Mouse (Mus musculus) mature B cell (primary cell): ENCODE results near the gene Tmem217.

Source experiments
- in situ Hi-C: fragments of 300-500 bp; cut with MboI; formaldehyde crosslinking; loops from 2 replicates; pipeline ENCODE4 v1.14.3; 2019

The Tmem217 gene

DNA sequence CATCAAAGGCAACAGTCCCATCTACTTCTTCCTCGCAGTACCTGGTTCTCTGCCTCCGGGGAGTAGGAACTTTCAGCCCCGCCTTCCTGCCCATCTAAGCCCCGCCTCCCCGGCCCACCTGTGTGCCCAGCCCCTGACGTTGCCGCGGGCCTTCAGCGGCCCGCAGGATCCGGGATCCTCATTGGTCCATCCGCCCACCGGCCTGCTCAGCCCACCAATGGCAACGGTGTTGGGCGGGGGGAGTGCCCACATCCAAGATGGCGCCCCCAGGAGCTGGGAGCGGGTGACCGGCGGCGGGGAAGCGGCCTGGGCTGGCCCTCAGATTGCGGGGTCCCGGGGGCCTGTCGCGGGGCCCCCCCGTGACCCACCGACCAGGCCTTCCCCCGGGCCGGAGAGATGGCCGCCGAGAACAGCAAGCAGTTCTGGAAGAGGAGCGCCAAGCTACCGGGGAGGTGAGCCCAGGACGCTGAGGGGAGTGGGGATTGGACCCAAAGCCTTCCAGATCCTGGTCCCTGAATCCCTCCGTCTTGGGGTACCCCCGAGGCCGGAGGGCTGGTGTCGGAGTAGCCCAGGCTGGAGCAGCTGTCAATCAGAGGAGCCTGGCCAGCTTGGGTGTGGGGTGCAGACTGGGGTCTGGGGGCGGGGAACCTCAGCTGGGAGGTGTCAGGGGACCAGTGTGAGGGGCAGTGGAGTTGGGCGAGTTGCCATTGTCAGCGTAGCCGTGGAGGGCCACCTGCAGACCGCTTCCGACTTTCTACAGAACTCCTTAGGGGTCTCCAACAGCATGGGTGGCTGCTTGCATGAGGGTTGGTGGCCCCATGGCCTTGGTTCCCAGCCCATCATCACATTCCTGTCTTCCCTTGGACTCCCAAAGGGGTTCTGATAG lies 2.4 kb downstream of the Tmem217 start, which contains the start of the genes Gm17657 and Tbc1d22b:
TSS of gene Gm17657 (minus strand) at position 96 of the 886 bp plus-strand sequence.
TSS of gene Tbc1d22b (plus strand) at position 243 of the 886 bp plus-strand sequence.
- in situ Hi-C loops = no loop called here

DNA sequence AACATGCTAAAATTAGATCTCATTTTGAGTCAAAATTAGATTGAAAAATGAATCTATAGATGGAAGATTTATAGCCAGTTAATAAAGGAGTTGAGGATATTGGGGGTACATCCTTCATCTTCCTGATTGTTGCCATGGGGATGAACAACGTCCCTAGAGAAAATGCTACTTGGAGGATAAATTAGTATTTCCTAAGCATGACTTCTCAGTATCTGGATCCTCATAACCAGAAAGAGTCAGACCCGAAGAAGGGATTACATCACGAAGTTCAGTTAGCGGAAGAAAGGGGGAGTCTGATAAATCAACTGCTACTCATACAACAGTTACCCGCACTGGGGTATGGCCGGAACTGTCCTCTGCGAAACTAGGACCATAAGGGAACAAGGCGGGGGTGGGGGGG lies 3.2 kb downstream of the Tmem217 start:
- in situ Hi-C loops = no loop called here

DNA sequence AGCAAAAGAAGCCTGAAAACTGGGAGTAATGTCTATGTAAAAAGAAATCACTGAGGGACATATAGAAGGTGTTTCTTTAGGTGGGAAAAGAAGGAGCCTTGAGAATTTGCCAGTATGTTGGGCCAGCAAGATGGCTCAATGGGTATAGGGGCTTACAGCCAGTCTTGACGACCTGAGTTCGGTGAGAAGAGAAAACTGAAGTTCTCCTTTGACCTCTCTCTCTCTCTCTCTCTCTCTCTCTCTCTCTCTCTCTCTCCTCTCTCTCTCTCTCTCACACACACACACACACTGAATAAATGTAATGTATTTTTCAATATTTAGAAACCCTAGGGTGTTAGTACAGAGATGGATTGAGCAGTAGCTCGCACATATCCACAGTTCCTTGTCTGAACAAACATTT lies 3.7 kb downstream of the Tmem217 start:
- in situ Hi-C loops = no loop called here

DNA sequence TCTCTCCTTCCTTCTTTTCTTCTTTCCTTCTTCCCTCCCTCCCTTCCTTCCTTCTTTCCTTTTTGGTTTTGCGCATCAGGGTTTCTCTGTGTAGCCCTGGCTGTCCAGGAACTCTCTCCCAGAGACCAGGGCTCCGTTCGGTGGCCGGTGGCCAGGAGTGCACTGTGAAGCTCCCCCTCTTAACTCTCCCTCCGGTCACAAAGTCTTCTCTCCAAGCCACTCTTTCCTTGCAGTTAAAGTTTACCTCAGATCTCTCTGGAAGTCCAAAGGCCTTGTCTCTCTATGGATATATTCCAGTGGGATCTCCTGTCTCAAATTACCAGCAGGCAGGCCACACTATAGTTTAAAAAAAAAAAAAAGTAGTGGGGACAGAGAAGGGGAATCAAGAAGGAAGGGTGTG lies 6.9 kb downstream of the Tmem217 start:
- in situ Hi-C loops = no loop called here

DNA sequence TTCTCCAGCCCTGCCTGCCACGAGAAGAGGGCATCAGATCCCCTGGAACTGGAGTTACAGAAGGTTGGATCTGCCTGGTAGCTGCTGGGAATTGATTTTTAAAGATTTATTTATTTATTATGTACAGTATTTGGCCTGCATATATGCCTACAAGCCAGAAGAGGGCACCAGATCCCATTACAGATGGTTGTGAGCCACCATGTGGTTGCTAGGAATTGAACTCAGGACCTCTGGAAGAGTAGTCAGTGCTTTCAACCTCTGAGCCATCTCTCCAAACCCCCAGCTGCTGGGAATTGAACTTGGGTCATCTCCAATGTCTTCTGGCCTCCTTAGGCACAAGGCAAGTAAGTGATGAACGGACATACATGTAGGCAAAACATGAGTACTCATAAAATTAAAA lies 8.1 kb downstream of the Tmem217 start:
- in situ Hi-C loops = no loop called here

DNA sequence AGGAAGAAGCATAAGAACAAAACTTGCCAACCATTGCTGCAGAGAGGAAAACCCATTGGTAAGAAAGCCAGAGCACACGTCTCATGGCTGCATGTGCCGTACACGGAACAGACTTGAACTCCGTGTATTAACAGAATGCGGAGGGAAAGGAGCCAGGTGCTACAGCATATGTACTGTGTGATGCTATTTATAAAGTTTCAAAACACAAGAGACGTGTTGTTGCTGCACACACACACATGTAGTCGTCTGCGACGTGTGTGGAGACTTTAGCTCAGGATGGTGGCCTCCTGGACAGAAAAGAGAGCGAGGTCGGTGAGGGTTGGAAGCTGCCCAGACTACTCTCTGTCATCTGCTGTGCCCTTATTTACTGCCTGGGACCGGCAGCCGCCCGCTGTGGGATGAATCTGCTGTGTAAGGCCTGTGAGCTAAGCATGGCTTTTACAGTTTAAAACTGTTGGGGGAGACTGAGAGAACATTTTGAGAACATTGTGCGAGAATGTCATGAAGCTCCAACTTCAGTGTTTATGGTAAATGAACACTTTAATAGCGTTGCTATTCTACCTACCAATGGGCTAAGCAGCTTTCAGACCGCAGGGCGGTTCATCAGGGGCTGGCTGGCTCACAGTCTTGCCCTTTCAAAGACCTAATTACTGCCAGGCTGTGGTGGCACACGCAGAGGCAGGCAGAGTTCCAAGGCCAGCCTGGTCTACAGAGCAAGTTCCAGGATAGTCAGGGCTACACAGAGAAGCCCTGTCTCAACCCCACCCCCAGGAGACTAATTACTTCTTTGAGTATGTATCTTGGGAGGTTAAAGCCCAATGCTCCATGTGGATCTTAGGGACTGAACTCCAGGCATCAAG lies 9.1 kb downstream of the Tmem217 start:
- in situ Hi-C loops = no loop called here

DNA sequence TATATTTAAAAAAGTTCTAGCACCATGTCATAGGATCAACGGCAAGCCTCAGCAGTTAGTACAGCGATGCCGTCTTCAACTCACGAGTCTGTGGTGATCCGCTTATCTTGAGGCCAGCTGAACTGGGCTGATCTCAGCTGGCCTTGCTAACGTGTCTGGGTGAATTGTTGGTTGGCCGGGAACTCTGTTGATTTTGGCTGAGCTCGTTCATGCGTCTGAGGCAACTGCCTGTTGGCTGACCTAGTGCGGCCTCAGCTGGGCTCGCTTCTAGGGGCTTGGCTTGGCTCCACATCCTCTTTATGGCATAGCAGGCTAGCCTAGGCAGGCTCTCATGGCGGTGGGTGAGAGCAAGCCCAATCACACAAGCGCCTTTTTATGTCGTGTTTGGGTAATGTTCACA lies 10.8 kb downstream of the Tmem217 start:
- in situ Hi-C loops = no loop called here

DNA sequence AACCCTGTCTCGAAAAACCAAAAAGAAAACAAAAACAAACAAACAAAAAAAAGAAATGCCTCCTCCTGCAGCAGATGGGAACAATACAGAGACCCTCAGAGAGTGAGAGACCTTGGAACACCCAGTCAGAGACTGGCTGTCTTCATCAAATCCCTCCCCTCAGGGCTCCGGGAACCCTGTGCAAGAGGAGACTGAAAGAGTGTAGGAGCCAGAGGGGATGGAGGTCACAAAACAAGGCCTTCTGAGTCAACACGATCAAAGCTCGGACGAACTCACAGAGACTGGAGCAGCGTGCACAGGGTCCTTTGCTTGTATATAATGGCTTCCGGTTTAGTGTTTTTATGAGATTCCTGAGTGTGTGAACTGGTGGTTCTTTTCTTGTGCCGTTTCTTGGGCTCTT lies 11.8 kb downstream of the Tmem217 start:
- in situ Hi-C loops = no loop called here

DNA sequence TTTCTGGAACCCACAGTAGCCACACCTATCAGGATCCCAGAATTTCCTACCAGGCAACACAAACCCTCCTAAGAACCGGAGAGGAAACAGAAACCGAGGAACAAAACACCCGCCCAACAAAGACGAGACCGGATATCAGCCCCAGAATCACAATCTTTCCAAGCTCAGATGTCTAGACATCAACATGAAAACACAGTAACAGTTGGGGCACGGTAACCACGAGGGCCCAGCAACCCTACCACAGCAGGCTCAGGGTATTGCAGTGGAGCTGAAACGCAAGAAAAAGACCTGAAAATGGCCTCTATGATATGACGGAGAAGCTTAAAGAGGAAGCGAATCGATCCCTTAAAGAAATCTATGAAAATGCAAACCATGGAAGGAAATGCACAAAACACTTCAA lies 18.3 kb downstream of the Tmem217 start:
- in situ Hi-C loops = no loop called here

DNA sequence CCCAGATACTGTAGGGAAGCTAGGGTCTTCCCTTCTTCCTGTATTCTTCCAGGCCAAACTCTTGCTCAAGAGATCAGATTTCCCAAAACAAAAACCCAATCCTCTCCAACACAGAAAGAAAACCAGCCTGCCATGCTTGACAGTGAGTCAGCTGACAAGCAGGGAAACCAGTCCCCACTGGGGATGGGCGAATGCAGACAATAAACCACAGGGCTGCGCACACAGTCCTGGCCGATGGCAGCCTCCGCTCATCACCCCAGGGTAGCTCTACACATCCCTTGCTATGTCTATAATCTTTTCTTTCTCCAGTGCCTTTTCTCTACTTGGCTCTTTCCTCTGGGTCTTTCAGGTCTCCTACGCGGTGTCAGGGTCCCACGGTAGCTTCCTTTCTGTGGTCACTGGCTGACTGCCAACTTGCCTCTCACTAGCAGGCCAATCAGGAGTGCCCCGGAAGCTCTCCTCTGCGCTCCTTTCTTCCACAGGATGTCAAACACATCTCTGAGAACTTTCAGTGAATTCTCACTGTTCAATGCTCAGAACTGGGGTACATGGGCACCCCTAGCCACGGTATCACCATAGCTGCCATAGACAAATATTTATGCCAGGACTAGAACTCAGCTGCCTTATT lies 20.3 kb downstream of the Tmem217 start:
- in situ Hi-C loops = no loop called here

DNA sequence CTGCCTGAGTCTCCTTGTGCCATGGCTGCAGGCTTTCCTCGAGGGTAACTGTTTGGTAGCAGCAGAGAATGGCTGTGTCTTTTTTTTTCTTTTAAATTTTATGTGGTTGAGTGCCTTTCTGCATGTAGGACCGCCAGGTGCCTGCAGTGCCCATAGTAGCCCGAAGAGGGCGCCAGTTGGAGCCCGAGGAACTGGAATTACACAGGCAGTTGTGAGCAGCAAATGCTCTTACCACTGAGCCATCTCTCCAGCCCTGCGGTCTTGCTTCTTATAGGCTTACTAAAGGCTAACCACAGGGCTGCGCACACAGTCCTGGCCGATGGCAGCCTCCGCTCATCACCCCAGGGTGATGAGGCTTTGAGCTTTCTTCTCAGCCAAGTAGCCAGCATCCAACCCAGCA lies 20.9 kb downstream of the Tmem217 start:
- in situ Hi-C loops = no loop called here

DNA sequence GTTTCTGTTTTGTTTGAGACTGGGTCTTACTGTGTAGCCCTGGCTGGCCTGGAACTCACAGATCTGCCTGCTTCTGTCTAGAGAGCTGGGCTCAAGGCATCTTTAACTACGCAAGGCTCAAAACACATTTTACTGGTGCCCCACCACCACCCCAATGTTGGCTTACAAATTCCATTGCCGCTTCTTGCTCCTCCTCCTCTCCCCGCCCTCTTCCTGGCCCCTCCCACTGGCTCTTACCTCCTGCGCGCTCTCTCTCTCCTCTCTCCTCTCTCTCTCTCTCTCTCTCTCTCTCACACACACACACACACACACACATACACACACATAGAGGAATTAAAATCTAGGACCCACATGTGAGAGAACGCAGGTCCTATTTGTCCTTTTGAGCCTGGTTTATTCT lies 21.7 kb downstream of the Tmem217 start:
- in situ Hi-C loops = no loop called here

DNA sequence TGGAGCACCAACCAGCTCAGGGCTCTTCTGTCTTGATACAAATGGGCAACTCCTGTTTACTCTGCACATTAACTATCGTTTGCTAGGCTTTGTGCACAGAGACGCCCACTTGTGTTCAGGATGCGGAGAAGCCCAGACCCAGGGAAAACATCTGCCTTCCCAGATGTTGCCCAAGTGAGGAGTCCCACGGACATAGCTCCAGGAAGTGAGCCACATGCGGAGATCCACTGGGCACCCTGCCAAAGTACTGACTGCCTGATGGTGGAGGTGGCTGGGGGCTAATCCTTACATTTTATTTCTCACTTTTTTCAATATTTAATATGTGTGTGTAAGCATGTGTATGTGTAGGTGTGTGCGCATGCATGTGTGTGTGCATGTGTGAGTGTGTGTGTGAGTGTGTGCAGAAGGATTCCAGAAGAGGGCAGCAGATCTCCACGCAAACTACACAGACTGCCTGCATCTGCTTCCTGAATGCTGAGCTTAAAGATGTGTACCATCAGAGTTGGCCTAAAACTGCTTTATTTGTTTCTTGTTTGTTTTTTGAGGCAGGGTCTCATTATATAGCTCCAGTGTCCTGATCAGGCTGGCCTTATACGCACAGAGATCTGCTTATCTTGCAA lies 23.5 kb downstream of the Tmem217 start:
- in situ Hi-C loops = no loop called here

DNA sequence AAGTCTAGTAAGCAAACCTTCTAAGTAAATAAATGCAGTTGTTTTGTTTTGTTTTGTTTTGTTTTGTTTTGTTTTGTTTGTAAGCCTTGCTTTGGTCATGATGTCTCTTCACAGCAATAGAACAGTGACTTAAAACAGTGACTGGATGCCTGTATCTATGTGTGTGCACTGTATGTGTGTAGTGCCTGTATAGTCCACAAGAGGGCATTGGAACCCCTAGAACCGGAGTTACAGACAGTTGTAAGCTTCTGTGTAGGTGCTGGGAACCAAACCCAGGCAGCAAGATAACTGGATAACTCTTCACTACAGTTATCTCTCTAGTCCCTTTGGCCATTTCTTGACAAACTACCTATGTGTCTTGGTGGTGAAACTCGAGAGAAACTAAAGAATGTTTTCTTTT lies 26.6 kb downstream of the Tmem217 start:
- in situ Hi-C loops = no loop called here

DNA sequence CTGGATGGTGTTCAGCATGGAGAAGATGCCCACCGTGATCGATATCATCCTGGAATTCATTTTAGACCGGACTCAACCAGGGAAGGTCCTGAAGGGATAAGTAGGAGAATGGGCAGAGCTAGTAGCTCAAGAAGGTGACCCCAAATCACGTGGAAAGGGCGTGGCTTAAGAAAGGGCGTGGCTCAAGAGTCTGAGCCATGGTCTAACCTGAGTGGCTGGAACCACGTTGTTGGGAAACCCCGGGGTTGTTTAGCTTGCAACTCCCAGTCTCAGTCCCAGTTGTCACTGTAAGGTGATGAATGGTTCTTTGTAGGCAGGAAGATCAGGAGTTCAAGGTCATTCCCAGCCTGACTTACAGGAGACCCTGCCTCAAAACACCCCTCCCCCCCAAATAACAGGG lies 32.5 kb downstream of the Tmem217 start:
- in situ Hi-C loops = loop anchor here (10.0 kb wide), 1 partner anchor 475 kb away; no protein-coding TSS in a partner anchor

DNA sequence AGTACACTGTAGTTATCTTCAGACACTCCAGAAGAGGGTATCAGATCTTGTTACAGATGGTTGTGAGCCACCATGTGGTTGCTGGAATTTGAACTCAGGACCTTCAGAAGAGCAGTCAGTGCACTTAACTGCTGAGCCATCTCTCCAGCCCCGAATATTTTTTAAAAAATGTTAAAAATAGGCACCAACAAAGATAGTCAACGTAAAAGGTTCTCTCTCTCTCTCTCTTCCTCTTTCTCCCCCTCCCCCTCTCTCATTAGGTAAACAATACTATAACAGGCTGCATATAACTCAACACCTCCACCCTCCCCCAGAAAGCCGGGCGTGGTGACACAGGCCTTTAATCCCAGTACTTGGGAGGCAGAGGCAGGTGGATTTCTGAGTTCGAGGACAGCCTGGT lies 33.5 kb downstream of the Tmem217 start:
- in situ Hi-C loops = loop anchor here (10.0 kb wide), 1 partner anchor 474 kb away; no protein-coding TSS in a partner anchor

DNA sequence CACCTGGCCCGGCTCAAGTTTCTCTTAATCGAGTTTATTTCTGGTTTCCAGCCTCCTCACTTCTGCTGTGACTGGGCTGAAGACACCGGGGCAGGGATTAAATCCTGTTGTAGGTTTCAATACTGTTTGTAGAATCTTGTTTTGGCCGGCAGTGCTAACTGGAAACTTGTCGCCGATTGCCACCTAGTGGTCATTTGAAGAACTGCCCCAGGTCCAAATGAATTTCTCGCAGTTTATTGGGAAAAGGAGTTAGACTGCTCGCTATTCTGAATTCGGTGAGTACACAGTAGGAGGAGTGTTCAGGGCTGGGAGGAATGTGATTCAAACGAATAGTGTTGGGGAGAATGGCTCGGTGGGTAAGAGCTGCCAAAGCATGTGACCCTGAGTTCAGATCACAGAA lies 37.8 kb downstream of the Tmem217 start:
- in situ Hi-C loops = loop anchor here (5.0 to 10.0 kb wide), 2 partner anchors 132 to 470 kb away; no protein-coding TSS in a partner anchor

DNA sequence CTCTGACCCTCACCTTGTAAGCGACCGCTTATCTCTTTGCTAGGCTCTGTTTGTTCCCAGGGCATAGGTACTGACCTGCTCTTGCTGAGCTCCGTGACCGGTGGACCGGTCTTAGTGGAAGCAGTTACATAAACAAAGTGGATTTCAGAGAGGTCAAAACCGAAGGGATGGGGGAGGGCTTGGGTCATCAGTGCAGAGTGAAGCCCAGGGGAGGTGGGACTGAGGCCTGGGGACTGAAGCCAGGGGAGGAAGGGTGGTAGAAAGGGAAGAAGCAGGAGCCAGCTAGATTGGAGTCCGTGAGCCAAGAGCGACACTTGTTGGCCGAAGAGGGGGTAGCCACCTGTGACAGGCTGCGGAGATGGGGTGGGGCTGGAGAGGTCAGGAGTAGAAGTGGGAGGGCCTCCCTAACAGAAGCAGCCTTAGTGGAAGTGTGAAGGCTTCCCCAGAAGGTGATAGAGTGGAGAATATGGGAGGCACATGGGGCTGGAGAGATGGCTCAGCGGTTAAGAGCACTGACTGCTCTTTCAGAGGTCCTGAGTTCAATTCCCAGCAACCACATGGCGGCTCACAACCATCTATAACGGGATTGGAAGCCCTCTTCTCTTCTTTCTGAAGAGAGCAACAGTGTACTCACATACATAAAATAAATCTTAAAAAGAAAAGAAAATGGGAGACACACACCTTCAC lies 39.0 kb downstream of the Tmem217 start:
- in situ Hi-C loops = loop anchor here (5.0 to 10.0 kb wide), 2 partner anchors 131 to 468 kb away; no protein-coding TSS in a partner anchor

DNA sequence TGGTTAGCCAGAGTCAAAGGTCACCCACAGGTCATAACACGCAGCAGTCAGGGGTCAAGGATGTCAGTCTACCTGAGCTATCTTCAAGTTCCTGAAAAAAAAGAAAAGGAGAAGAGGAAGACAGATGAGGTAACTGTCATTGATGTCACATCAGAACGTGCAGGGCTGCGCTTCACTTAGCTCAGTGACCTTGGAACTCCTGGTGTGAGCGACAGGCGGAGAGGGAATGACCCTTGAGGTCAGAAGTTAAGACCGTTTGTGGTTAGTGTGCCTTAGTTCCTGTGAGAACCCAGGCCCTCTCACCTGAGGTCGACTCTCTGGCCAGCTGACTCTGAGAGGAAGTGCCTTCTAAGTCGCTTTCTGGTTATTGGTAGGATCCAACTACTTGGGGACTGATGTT lies 41.5 kb downstream of the Tmem217 start:
- in situ Hi-C loops = loop anchor here (5.0 to 10.0 kb wide), 2 partner anchors 128 to 466 kb away; no protein-coding TSS in a partner anchor

DNA sequence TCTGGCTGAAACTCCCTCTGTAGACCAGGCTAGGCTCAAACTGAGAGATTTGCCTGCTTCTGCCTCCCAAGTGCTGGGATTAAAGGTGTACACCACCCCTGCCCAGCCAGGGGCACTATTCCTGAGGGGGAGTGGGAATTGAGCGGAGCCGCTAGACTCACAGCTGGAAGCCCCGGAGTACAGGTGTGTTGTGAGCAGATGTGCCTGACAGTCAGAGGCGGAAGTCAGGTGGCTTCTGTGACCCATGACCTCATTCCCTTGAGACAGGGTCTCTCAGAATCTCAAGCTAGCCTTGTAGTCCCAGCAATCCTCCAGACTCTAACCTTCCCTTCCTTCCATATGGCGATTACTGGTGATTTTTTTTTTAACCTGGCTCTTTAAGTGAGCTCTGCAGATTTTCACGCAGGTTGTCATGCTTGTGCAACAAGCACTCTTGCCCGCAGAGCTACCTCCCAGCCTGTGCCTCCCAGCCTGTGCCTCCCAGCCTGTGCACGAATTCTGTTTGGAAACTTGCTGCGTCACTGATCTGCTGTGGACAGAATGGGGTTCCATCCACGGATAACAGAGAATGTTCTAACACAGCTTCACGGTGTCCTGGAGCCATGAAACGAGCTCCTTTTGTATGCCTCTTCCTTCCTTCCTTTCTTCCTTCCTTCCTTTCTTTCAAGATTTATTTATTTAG lies 43.1 kb downstream of the Tmem217 start:
- in situ Hi-C loops = no loop called here
